Mouse (Mus musculus) thymus, postnatal 0 days (tissue): ENCODE measurements at regions not wholly inside any gene's neighbourhood (a gene's known extent, or its start where the extent isn't known, plus 50 kb on each side); places are given as distances from the start of the nearest gene placed in this dataset.

ENCODE experiments used
- DNase-seq: peaks from one replicate; pipeline ENCODE4 v3.0.0-alpha.2; 2015; ENCODE audit warnings: low spot score

GRCm38 (mm10) chr1:183504103-183504841, 86.3 kb downstream of the Hhipl2 start:
- DNase-seq = no peak

GRCm38 (mm10) chr1:183507893-183508292, 89.9 kb downstream of the Hhipl2 start:
- DNase-seq = no peak

GRCm38 (mm10) chr1:183510759-183511158, 92.7 kb downstream of the Hhipl2 start:
- DNase-seq = peak; percentile 16

- no peak for DNase-seq
Measured at GRCm38 (mm10) chr1:183513876-183514275, 95.9 kb downstream of the Hhipl2 start.

- no peak for DNase-seq
Measured at GRCm38 (mm10) chr1:183514281-183514983, 96.4 kb downstream of the Hhipl2 start.

GRCm38 (mm10) chr1:183514984-183515287, 96.9 kb downstream of the Hhipl2 start:
- DNase-seq = no peak

- DNase-seq = no peak
Measured at GRCm38 (mm10) chr1:183516167-183516566, 98.2 kb downstream of the Hhipl2 start.

- DNase-seq = no peak
Measured at GRCm38 (mm10) chr1:183517236-183517635, 99.2 kb downstream of the Hhipl2 start.

GRCm38 (mm10) chr1:183521569-183521968, 103.6 kb downstream of the Hhipl2 start:
- no peak for DNase-seq

- DNase-seq = no peak
Measured at GRCm38 (mm10) chr1:183533386-183533785, 115.4 kb downstream of the Hhipl2 start.

- DNase-seq = no peak
Measured at GRCm38 (mm10) chr1:183548752-183549387, 130.9 kb downstream of the Hhipl2 start.

- DNase-seq = no peak
Measured at GRCm38 (mm10) chr1:183552617-183553016, 134.6 kb downstream of the Hhipl2 start.

- DNase-seq = no peak
Measured at GRCm38 (mm10) chr1:183553219-183553618, 135.2 kb downstream of the Hhipl2 start.

- no peak for DNase-seq
Measured at GRCm38 (mm10) chr1:183562853-183563252, 144.8 kb downstream of the Hhipl2 start.

- DNase-seq = no peak
Measured at GRCm38 (mm10) chr1:183573621-183574585, 155.9 kb downstream of the Hhipl2 start.

GRCm38 (mm10) chr1:183584861-183585260, 166.8 kb downstream of the Hhipl2 start:
- DNase-seq = no peak

- no peak for DNase-seq
Measured at GRCm38 (mm10) chr1:183586406-183586805, 168.4 kb downstream of the Hhipl2 start.

GRCm38 (mm10) chr1:183595306-183595705, 177.3 kb downstream of the Hhipl2 start:
- DNase-seq = no peak

- DNase-seq = no peak
Measured at GRCm38 (mm10) chr1:183600466-183600865, 182.5 kb downstream of the Hhipl2 start.

GRCm38 (mm10) chr1:183611966-183612694, 194.1 kb downstream of the Hhipl2 start:
- DNase-seq = no peak
